24 mouse cellular contexts compared by ENCODE assay signal in the genomic region with DNA sequence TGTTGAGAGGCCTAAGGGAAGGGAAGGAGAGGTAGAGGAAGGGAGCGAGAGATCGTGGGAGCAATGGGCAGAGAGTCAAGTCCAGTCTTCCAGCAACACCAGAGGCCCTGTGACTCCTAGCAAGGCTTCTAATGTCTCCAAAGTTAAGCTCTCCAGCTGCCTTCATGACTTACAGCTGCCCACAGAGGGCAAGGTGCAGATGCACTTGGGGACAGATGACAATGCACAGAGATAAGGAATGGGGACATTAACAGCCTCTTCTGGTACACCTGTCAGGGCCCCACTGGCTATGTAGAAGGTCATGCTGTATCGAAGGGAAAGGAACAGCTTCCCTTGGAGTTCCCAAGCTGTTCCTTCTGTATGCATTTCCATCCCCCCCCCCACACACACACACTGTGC. TPM values are rescaled to one million over a fixed set of nuclear protein-coding genes. Genes with fewer than 3 reads are reported as not detected.
DNase-seq lines count a peak whose midpoint lies in the region; ATAC-seq and TF ChIP-seq lines count a peak whose summit lies in the region.
"Had no signal": no experiment of that assay in that cellular context is flagged by ENCODE, and none has a peak within 500 bp of the region (broad histone marks: within the 10 kb centered on the region; RNA-seq: fewer than 3 reads in every experiment).

No protein-coding gene starts in this region.

- ATAC-seq in heart, embryonic 14.5 days (ENCODE audit: insufficient number of reproducible peaks, insufficient read depth, low FRiP score, low read depth) = no peak
- ATAC-seq: CD4-positive, CD25-positive, alpha-beta regulatory T cell, adult 4 months; forebrain, embryonic 13.5 days; forebrain, postnatal 0 days had no signal

- no peak for TF ChIP-seq POLR2A in liver, adult 2 months (IDR thresholded peaks at IDR 0.05; ENCODE audit: extremely low read depth, insufficient read depth, low read length)

- peaks cover 31% of the 10 kb centered on the region for H3K4me1 ChIP-seq in heart, embryonic 10.5 days
- peaks cover 19 to 23% of the 10 kb centered on the region in 2 experiments for H3K4me1 ChIP-seq in heart, embryonic 14.5 days (ENCODE audit: control insufficient read depth in 2 of 2, insufficient read depth in 2 of 2, low read length in 2 of 2)
- H3K4me1 ChIP-seq in liver, adult 2 months (ENCODE audit: control insufficient read depth, insufficient read depth, low read length) = peaks cover 37% of the 10 kb centered on the region

- peak overlapping the region; percentile 49; the same call in 1 of the 2 replicates for H3K27ac ChIP-seq in heart, embryonic 10.5 days
- H3K27ac ChIP-seq in heart, embryonic 14.5 days (replicated peaks in 1 of 2; ENCODE audit: control insufficient read depth in 1 of 2, insufficient read depth in 1 of 2, low read depth in 2 of 2, low read length in 2 of 2) = peak overlapping the region; percentile 67 to 79
- H3K27ac ChIP-seq in liver, adult 2 months (replicated peaks; ENCODE audit: insufficient read depth, low read depth, low read length) = no peak overlapping the region
- H3K27ac ChIP-seq: embryonic facial prominence, embryonic 10.5 days; forebrain, embryonic 13.5 days; hindbrain, embryonic 10.5 days; hindbrain, embryonic 14.5 days had no signal

- intact Hi-C loops in heart, postnatal 10 days (cut with DNase I) = no loop called here
- intact Hi-C loops in heart, postnatal 25 days (cut with DNase I) = no loop called here

- no peaks in the 10 kb centered on the region for H3K79me2 ChIP-seq in liver, adult 2 months (ENCODE audit: control insufficient read depth, insufficient read depth, low read length)

- DNase-seq in heart, embryonic 10.5 days (ENCODE audit: low spot score) = no peak
- no peak for DNase-seq in heart, postnatal 10 days
- DNase-seq in heart, postnatal 25 days (ENCODE audit: low spot score) = no peak
- peak; percentile 21 for DNase-seq in liver, adult 2 months (ENCODE audit: extremely low read depth, low read depth, low spot score)
- no peak for DNase-seq in liver
- no peak for DNase-seq in right cerebral cortex, adult 2 months (ENCODE audit: low spot score in 2 of 2)
- DNase-seq: adrenal gland, adult 8-10 months; adrenal gland, postnatal 36 days; B cell, adult 2 months; cerebellum, adult 2 months; cerebellum, postnatal 10 days; forebrain, postnatal 0 days; gastrocnemius, postnatal 25 days; kidney, adult 11 months had no signal

- H3K36me3 ChIP-seq in heart, embryonic 10.5 days = no peaks in the 10 kb centered on the region
- no peaks in the 10 kb centered on the region for H3K36me3 ChIP-seq in heart, embryonic 14.5 days (ENCODE audit: control insufficient read depth, insufficient read depth, low read length)
- no peaks in the 10 kb centered on the region for H3K36me3 ChIP-seq in liver, adult 2 months (ENCODE audit: control insufficient read depth, insufficient read depth, low read length)
- H3K36me3 ChIP-seq: embryonic facial prominence, embryonic 10.5 days; G1E; hindbrain, embryonic 10.5 days had no signal

- H3K4me2 ChIP-seq in heart, embryonic 14.5 days (ENCODE audit: low read length) = no peak overlapping the region
- H3K4me2 ChIP-seq: forebrain, embryonic 13.5 days; hindbrain, embryonic 14.5 days had no signal

- H3K27me3 ChIP-seq in heart, embryonic 10.5 days (ENCODE audit: insufficient read depth, poor library complexity, severe bottlenecking) = 0 out of 2 replicates have a peak, but pooled peaks cover 5% of the 10 kb centered on the region
- no peaks in the 10 kb centered on the region for H3K27me3 ChIP-seq in heart, embryonic 14.5 days (ENCODE audit: control insufficient read depth, insufficient read depth, low read length)
- H3K27me3 ChIP-seq in liver, adult 2 months (ENCODE audit: control insufficient read depth, insufficient read depth, low read length) = no peaks in the 10 kb centered on the region
- H3K27me3 ChIP-seq: forebrain, embryonic 13.5 days had no signal

- no peaks in the 10 kb centered on the region for H3K9me3 ChIP-seq in heart, embryonic 10.5 days
- no peaks in the 10 kb centered on the region for H3K9me3 ChIP-seq in heart, embryonic 14.5 days (ENCODE audit: control insufficient read depth, low read length)
- H3K9me3 ChIP-seq: embryonic facial prominence, embryonic 10.5 days; forebrain, embryonic 13.5 days; hindbrain, embryonic 10.5 days had no signal

- TF ChIP-seq CTCF in liver, adult 2 months (IDR thresholded peaks at IDR 0.05; ENCODE audit: low read depth, low read length) = no peak

- H3K4me3 ChIP-seq in heart, embryonic 10.5 days = no peak overlapping the region
- no peak overlapping the region for H3K4me3 ChIP-seq in heart, embryonic 14.5 days (ENCODE audit: control insufficient read depth in 1 of 2, insufficient read depth in 1 of 2, low read depth in 1 of 2, low read length in 2 of 2)
- H3K4me3 ChIP-seq in liver, adult 2 months (ENCODE audit: insufficient read depth, low read depth, low read length) = no peak overlapping the region
- H3K4me3 ChIP-seq: embryonic facial prominence, embryonic 10.5 days; forebrain, embryonic 13.5 days; hindbrain, embryonic 10.5 days had no signal

- WGBS in heart, embryonic 10.5 days = 75% methylated on average over 3 of the region's 3 CpGs
- 63% methylated on average over 3 of the region's 3 CpGs for WGBS in heart, embryonic 14.5 days
- WGBS in liver, adult 2 months = 48% methylated on average over 3 of the region's 3 CpGs

- H3K9ac ChIP-seq in heart, embryonic 14.5 days (ENCODE audit: low read length) = no peak overlapping the region
- H3K9ac ChIP-seq in liver, adult 2 months (ENCODE audit: low read depth, low read length) = no peak overlapping the region
- H3K9ac ChIP-seq: forebrain, embryonic 13.5 days; forebrain, postnatal 0 days; hindbrain, embryonic 14.5 days had no signal

RNA-seq across cellular contexts. Expression of gene AL607142.1, which starts 4.8 kb away (rescaled TPM):
- not detected in 2 replicates for polyA plus RNA-seq in heart, embryonic 10.5 days (2016; fragmentation: Nextera tagmentation; extraction: Ambion mirVana)
- not detected for total RNA-seq in heart, postnatal 10 days (2021)
- polyA plus RNA-seq in heart, embryonic 14.5 days (2014; fragmentation: Nextera tagmentation; extraction: Ambion mirVana) = not detected in 2 replicates
- not detected for total RNA-seq in heart, postnatal 25 days (2021)
- total RNA-seq in liver, adult 2 months (2014; rRNA removed) = not detected in 2 replicates
- not detected in 2 replicates for polyA plus RNA-seq in liver, adult 2 months (2012; rRNA removed)
- total RNA-seq: adrenal gland, adult 8-10 months; adrenal gland, postnatal 36 days; forebrain, postnatal 0 days; G1E; gastrocnemius, adult 18-20 months; gastrocnemius, postnatal 25 days; granulocyte monocyte progenitor cell, adult 5-6 weeks had no signal
- polyA plus RNA-seq: CD4-positive, CD25-positive, alpha-beta regulatory T cell, adult 4 months; cerebellum, adult 2 months; embryonic facial prominence, embryonic 10.5 days; embryonic facial prominence, embryonic 14.5 days; forebrain, embryonic 13.5 days; forebrain, postnatal 0 days; G1E; hindbrain, embryonic 10.5 days; hindbrain, embryonic 14.5 days had no signal
